Mouse (Mus musculus) liver, postnatal 0 days (tissue): ENCODE measurements at regions not wholly inside any gene's neighbourhood (a gene's known extent, or its start where the extent isn't known, plus 50 kb on each side); places are given as distances from the start of the nearest gene placed in this dataset.

Source experiments
- ATAC-seq: fragments of 200-750 bp; cut with Nextera tagmentation; 2 replicates; pipeline ENCODE4 v1.8.0; 2017; ENCODE audit warnings: mild to moderate bottlenecking, moderate library complexity
- DNase-seq: peaks from one replicate; pipeline ENCODE4 v3.0.0-alpha.2; 2016
- H3K27ac ChIP-seq: fragments of 300-500 bp; sonication (generic); 2 replicates; pipeline ENCODE4 v1.5.1; 2014; ENCODE audit warnings: antibody characterized with exemption, moderate library complexity, mild to moderate bottlenecking, low read depth
- H3K27me3 ChIP-seq: fragments of 300-500 bp; sonication (generic); 2 replicates; pipeline ENCODE4 v1.6.1; 2014; ENCODE audit warnings: low read length, control low read depth, mixed read lengths; ENCODE audit not compliant: insufficient read depth
- H3K36me3 ChIP-seq: fragments of 300-500 bp; sonication (generic); replicated peaks from 2 replicates; pipeline ENCODE4 v1.6.1; 2014; ENCODE audit warnings: mild to moderate bottlenecking, control low read depth, low read length, moderate library complexity, mixed read lengths; ENCODE audit not compliant: insufficient read depth
- H3K4me1 ChIP-seq: fragments of 300-500 bp; sonication (generic); 2 replicates; pipeline ENCODE4 v1.6.1; 2014; ENCODE audit warnings: antibody characterized with exemption, mild to moderate bottlenecking, control low read depth; ENCODE audit not compliant: insufficient read depth
- H3K4me2 ChIP-seq: fragments of 300-500 bp; sonication (generic); 2 replicates; pipeline ENCODE4 v1.6.1; 2014; ENCODE audit warnings: low read depth, mild to moderate bottlenecking, low read length, moderate library complexity, mixed read lengths
- H3K4me3 ChIP-seq: fragments of 300-500 bp; sonication (generic); 2 replicates; pipeline ENCODE4 v1.5.1; 2014; ENCODE audit warnings: low read depth, low read length
- H3K9ac ChIP-seq: fragments of 300-500 bp; sonication (generic); replicated peaks from 2 replicates; pipeline ENCODE4 v1.6.1; 2014; ENCODE audit warnings: mild to moderate bottlenecking, moderate library complexity
- H3K9me3 ChIP-seq: fragments of 300-500 bp; sonication (generic); 2 replicates; pipeline ENCODE4 v1.6.1; 2016; ENCODE audit warnings: mild to moderate bottlenecking, control low read depth, low read length, mixed read lengths
- CTCF ChIP-seq: sonication (generic); IDR thresholded peaks from 2 replicates; pipeline ENCODE4 v1.5.1; 2016; ENCODE audit warnings: antibody characterized with exemption, low read depth
- EP300 ChIP-seq: IDR thresholded peaks from 2 replicates; pipeline ENCODE4 v1.6.1; 2016; ENCODE audit warnings: antibody characterized with exemption, low read depth, mild to moderate bottlenecking
- WGBS: fragments of 180-500 bp; shearing (Covaris S2); extraction: QIAGEN DNeasy Blood & Tissue Kit; methylation state at CpG from one replicate; pipeline ENCODE4 v1.1.7; 2014; ENCODE audit not compliant: insufficient replicate concordance; 5-methylcytosine and 5-hydroxymethylcytosine counted together

DNA sequence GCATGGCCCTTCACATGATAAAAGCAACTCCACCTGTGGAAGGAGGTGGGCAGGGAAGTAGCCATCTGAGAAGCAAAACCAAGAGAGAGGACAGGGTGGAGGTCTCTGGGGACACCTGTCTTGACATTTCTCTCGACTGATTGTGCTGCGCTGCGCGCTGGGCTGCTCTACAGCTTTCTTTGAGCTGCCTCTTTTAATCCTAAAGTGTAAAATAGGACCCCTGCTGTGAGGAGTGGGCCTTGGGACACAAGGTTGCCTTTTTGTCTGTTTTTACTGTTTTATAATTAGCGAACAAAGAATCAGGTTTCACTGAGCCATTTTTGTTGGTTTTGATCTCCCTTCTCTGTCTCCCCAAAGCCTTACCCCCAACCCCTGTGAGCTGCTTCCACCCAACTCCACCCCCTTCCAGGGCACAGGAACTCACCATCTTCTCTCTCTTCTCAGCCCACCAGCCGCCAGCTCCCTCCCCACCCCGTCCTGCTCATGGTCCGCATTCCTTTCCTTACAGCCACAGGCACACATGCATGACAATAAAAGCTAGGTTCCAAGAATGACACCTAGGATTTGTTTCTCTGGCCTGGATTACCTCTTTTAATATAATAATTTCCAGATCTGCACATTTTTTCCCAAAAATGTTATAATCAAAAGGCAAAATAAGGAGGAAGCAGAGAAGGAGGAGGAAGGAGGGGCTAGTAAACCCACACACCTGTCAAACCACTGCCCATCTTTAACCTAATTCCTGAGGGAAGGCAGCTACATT is 57.3 kb downstream of the Cbln4 start:
- no peak for TF ChIP-seq CTCF
- no peak for TF ChIP-seq EP300
- Histone ChIP-seq H3K4me2 (no peak overlapping the region), H3K27ac (no peak overlapping the region), H3K9ac (no peak overlapping the region), H3K36me3 (no peaks in the 10 kb centered on the region), H3K9me3 (no peaks in the 10 kb centered on the region), H3K4me1 (no peaks in the 10 kb centered on the region), H3K27me3 (no peaks in the 10 kb centered on the region), H3K4me3 (no peak overlapping the region)
- ATAC-seq (no peak), DNase-seq (no peak)
- 33% methylated on average over 8 of the region's 8 CpGs for WGBS

DNA sequence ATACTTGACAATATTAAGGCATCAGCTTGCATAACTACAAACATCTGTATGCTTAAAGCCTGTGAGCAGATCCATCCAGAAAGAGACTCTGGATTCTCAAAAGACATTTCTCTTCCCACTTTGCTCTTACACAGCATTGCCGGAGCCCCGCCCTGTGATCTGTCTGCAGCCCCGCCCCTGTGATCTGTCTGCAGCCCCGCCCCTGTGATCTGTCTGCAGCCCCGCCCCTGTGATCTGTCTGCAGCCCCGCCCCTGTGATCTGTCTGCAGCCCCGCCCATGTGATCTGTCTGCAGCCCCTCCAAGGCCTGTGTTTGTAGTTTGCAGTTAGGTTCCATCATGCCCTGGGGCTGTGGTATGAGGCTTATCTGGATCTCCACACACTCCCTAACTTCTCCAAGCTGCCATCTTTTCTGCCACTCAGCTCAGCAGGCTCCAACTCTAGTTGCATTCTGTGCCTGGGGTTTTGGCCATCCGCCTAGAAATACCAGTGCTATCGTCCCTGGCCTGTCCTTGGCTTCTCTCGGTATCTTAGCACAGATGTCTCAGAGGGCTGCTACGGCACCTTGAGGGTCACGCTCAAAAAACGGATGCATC is 73.9 kb downstream of the Cbln4 start:
- Histone ChIP-seq H3K9ac (no peak overlapping the region), H3K27me3 (no peaks in the 10 kb centered on the region), H3K4me3 (no peak overlapping the region), H3K4me2 (no peak overlapping the region), H3K36me3 (no peaks in the 10 kb centered on the region), H3K9me3 (0 out of 2 replicates have a peak, but pooled peaks cover 1% of the 10 kb centered on the region), H3K27ac (no peak overlapping the region), H3K4me1 (no peaks in the 10 kb centered on the region)
- no peak for ATAC-seq
- TF ChIP-seq EP300 (no peak), CTCF (no peak)
- WGBS, result 58% methylated on average over 13 of the region's 13 CpGs
- DNase-seq, result no peak

GRCm38 (mm10) chr2:171946569-171947250 is 96.6 kb downstream of the Cbln4 start:
- H3K27me3 ChIP-seq, result no peaks in the 10 kb centered on the region
- no peak overlapping the region for H3K27ac ChIP-seq
- 74% methylated on average over 7 of the region's 7 CpGs for WGBS
- no peak overlapping the region for H3K9ac ChIP-seq
- no peak overlapping the region for H3K4me3 ChIP-seq
- no peak for ATAC-seq
- no peak for DNase-seq
- no peak overlapping the region for H3K4me2 ChIP-seq
- H3K4me1 ChIP-seq, result no peaks in the 10 kb centered on the region
- H3K9me3 ChIP-seq, result 0 out of 2 replicates have a peak, but pooled peaks cover 2% of the 10 kb centered on the region
- no peaks in the 10 kb centered on the region for H3K36me3 ChIP-seq
- TF ChIP-seq EP300, result no peak
- TF ChIP-seq CTCF, result no peak

- WGBS, result 66% methylated on average over 9 of the region's 9 CpGs
Observed at GRCm38 (mm10) chr2:171942671-171943070, 100.6 kb downstream of the Cbln4 start.

GRCm38 (mm10) chr2:171935646-171936325 is 107.5 kb downstream of the Cbln4 start:
- H3K27ac ChIP-seq, result no peak overlapping the region
- DNase-seq (no peak), ATAC-seq (no peak)
- H3K4me3 ChIP-seq, result no peak overlapping the region
- no peak overlapping the region for H3K4me2 ChIP-seq
- H3K36me3 ChIP-seq, result no peaks in the 10 kb centered on the region
- 73% methylated on average over 13 of the region's 13 CpGs for WGBS
- no peaks in the 10 kb centered on the region for H3K9me3 ChIP-seq
- no peak overlapping the region for H3K9ac ChIP-seq
- TF ChIP-seq CTCF, result no peak
- no peak for TF ChIP-seq EP300
- H3K4me1 ChIP-seq, result no peaks in the 10 kb centered on the region
- no peaks in the 10 kb centered on the region for H3K27me3 ChIP-seq

More at GRCm38 (mm10) chr2:171942671-171943070, 100.6 kb downstream of the Cbln4 start:
- Histone ChIP-seq H3K27ac (no peak overlapping the region), H3K9me3 (0 out of 2 replicates have a peak, but pooled peaks cover 2% of the 10 kb centered on the region), H3K36me3 (no peaks in the 10 kb centered on the region), H3K4me2 (no peak overlapping the region), H3K27me3 (no peaks in the 10 kb centered on the region), H3K4me3 (no peak overlapping the region), H3K4me1 (no peaks in the 10 kb centered on the region), H3K9ac (no peak overlapping the region)
- TF ChIP-seq EP300, result no peak
- ATAC-seq (no peak), DNase-seq (no peak)

GRCm38 (mm10) chr2:171920960-171921359 is 122.3 kb downstream of the Cbln4 start:
- DNase-seq, result no peak
- H3K9ac ChIP-seq, result no peak overlapping the region
- H3K4me2 ChIP-seq, result no peak overlapping the region
- no peak overlapping the region for H3K27ac ChIP-seq
- H3K27me3 ChIP-seq, result no peaks in the 10 kb centered on the region
- no peaks in the 10 kb centered on the region for H3K4me1 ChIP-seq
- no peak for TF ChIP-seq CTCF
- no peak for TF ChIP-seq EP300
- 0 out of 2 replicates have a peak, but pooled peaks cover 6% of the 10 kb centered on the region for H3K9me3 ChIP-seq
- WGBS, result 73% methylated on average over 5 of the region's 5 CpGs
- H3K36me3 ChIP-seq, result no peaks in the 10 kb centered on the region
- no peak overlapping the region for H3K4me3 ChIP-seq
- no peak for ATAC-seq
